Mouse (Mus musculus) neural tube, embryonic 14.5 days (tissue): ENCODE results near the gene Gm20388. TPM values are rescaled to one million over a fixed set of nuclear protein-coding genes. Genes with fewer than 3 reads are reported as not detected.

Source experiments
- ATAC-seq: fragments of 200-750 bp; cut with Nextera tagmentation; 2 replicates; pipeline ENCODE4 v1.8.0; 2017; ENCODE audit warnings: low read depth, mild to moderate bottlenecking, moderate TSS enrichment, moderate library complexity
- H3K27ac ChIP-seq: fragments of 300-500 bp; sonication (generic); 2 replicates; pipeline ENCODE4 v1.5.1; 2014; ENCODE audit warnings: low read depth, mild to moderate bottlenecking, control low read depth, low read length, moderate library complexity, mixed read lengths
- H3K27me3 ChIP-seq: fragments of 300-500 bp; sonication (generic); 2 replicates; pipeline ENCODE4 v1.6.1; 2014; ENCODE audit warnings: low read length; ENCODE audit not compliant: control insufficient read depth, insufficient read depth
- H3K36me3 ChIP-seq: fragments of 300-500 bp; sonication (generic); 2 replicates; pipeline ENCODE4 v1.6.1; 2014; ENCODE audit warnings: low read length, mixed read lengths; ENCODE audit not compliant: control insufficient read depth, insufficient read depth
- H3K4me1 ChIP-seq: fragments of 300-500 bp; sonication (generic); 2 replicates; pipeline ENCODE4 v1.6.1; 2014; ENCODE audit warnings: low read length; ENCODE audit not compliant: control insufficient read depth, insufficient read depth
- H3K4me2 ChIP-seq: fragments of 300-500 bp; sonication (generic); 2 replicates; pipeline ENCODE4 v1.6.1; 2014; ENCODE audit warnings: mild to moderate bottlenecking, low read depth, low read length, control low read depth
- H3K4me3 ChIP-seq: fragments of 300-500 bp; sonication (generic); 2 replicates; pipeline ENCODE4 v1.5.1; 2014; ENCODE audit warnings: low read depth, low read length, control low read depth, mixed read lengths
- H3K9ac ChIP-seq: fragments of 300-500 bp; sonication (generic); replicated peaks from 2 replicates; pipeline ENCODE4 v1.6.1; 2014; ENCODE audit warnings: low read depth, mild to moderate bottlenecking, control low read depth, low read length, mixed read lengths
- H3K9me3 ChIP-seq: fragments of 300-500 bp; sonication (generic); 2 replicates; pipeline ENCODE4 v1.6.1; 2016; ENCODE audit warnings: low read length; ENCODE audit not compliant: control insufficient read depth
- WGBS: fragments of 180-500 bp; shearing (Covaris S2); extraction: QIAGEN DNeasy Blood & Tissue Kit; methylation state at CpG from one replicate; pipeline ENCODE4 v1.1.7; 2014; 5-methylcytosine and 5-hydroxymethylcytosine counted together
- polyA plus RNA-seq: library from polyadenylated mRNA; unstranded; fragments of >200 nt; fragmentation: Nextera tagmentation; extraction: Ambion mirVana; gene quantifications from 2 replicates; pipeline ENCODE4 v1.2.1, GENCODE M21; 2014

Gene Gm20388
- polyA plus RNA-seq, 1 experiment from 2014 or later, result 10.3 TPM

DNA sequence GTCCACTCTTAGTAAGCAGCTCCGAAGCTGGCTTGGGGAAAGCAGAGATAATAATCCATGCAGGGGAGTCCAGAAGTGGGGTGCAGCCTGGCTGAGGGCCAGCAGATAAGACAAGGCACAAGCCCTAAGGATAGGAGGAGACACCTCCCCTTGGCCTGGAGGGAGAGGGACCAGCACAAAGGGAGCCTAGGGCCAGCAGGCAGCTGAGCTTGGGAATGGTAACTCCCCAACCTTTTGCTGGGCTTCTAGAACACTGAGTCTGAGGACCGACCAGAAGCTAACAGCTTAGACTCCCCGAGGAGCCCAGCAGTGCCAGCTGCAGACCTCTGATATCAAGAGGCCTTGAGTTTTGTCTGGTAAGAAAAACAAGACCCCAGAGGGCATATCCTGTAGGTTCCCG lies 433.5 kb downstream of the Gm20388 start:
- Histone ChIP-seq H3K27ac (peak overlapping the region; percentile 72), H3K36me3 (no peaks in the 10 kb centered on the region), H3K27me3 (no peaks in the 10 kb centered on the region), H3K9me3 (no peaks in the 10 kb centered on the region), H3K4me1 (peaks cover 63% of the 10 kb centered on the region), H3K9ac (peak overlapping the region; percentile 25; the same call in 1 of the 2 replicates), H3K4me3 (no peak overlapping the region), H3K4me2 (no peak overlapping the region)
- whole genome bisulfite sequencing, result 20% methylated on average over 4 of the region's 4 CpGs
- ATAC-seq, result no peak

DNA sequence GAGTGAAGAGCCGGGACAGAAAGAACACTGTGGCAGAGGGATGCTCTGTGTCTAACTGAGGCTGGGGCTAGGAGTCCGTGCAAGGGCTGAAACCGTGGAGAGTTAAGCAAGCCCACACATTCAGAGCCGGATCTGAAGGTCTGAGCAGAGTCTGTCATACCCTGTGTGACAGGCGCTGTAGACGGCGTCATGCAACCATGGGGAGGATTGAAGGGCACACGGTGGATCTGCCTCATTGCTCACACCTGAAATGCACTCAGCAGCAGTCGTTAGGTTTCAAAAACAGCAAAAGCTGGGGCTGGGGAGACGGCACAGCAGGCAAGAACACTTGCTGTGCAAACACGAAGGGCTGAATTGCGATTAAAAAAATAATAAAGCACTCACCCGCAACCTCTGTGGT lies 433.9 kb downstream of the Gm20388 start:
- no peaks in the 10 kb centered on the region for H3K9me3 ChIP-seq
- H3K4me2 ChIP-seq, result no peak overlapping the region
- no peaks in the 10 kb centered on the region for H3K27me3 ChIP-seq
- H3K9ac ChIP-seq, result peak overlapping the region; percentile 25; the same call in 1 of the 2 replicates
- WGBS, result 21% methylated on average over 13 of the region's 13 CpGs
- no peaks in the 10 kb centered on the region for H3K36me3 ChIP-seq
- ATAC-seq, result no peak
- H3K4me3 ChIP-seq, result no peak overlapping the region
- H3K4me1 ChIP-seq, result peaks cover 67% of the 10 kb centered on the region
- peak overlapping the region; percentile 72 for H3K27ac ChIP-seq

DNA sequence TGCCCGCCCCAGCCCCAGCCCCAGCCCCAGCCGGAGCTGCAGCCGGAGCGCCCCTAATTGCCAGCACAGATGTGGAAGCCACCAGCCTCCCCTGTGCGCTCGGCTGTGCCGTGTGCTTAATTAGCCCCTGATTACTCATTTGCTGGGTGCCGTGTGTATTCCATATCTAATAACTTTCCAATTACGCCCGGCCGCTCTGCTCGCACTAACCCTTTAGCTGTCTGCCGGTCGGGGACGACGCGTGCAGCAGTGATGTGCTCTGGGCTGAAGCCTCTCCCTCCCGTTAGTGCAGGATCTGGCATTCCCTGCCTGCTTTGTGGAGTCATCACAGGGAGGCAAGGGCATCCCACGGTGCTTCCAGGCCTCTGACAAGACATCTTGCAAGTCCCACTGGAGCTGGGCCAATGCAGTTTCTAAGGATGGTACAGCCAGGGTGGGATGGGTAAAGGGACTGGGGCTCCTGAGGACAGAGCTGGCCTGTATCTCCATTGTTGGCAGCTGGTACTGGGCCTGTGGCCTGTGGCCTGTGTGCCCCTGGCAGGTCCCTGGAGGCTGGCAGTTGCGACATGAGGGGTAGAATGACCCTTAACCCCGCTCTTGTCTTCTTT lies 437.2 kb downstream of the Gm20388 start:
- no peaks in the 10 kb centered on the region for H3K27me3 ChIP-seq
- 29% methylated on average over 21 of the region's 21 CpGs for WGBS
- ATAC-seq, result peak; percentile 67
- H3K9ac ChIP-seq, result peak overlapping the region; percentile 41; the same call in 1 of the 2 replicates
- peak overlapping the region; percentile 1; the same call in 1 of the 2 replicates for H3K4me2 ChIP-seq
- H3K36me3 ChIP-seq, result no peaks in the 10 kb centered on the region
- no peaks in the 10 kb centered on the region for H3K9me3 ChIP-seq
- peak overlapping the region; percentile 81 for H3K27ac ChIP-seq
- H3K4me3 ChIP-seq, result no peak overlapping the region
- peaks cover 76% of the 10 kb centered on the region for H3K4me1 ChIP-seq

DNA sequence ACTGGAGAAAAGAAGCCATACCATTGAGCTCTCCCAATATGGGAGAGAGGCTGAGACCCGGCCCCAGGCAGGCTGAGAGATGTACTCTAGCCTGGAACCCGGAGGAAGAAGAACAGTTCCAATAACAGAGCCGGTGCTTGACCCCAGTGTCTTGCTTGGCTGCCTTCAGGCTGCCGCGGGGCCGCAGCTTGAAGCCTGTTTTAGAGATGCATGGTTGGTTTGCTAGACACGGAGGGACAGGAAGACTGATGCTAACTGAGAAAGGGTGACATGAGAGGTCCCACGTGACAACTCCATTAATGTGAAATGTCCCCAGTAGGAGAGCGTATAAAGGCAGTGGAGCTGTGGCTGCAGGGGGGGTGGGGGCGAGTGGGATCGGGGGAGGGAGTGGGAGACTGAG lies 438.3 kb downstream of the Gm20388 start:
- H3K9ac ChIP-seq, result 0 out of 2 replicates have a peak overlapping the region, but pooled peaks have one; percentile 16
- H3K27ac ChIP-seq, result peak overlapping the region; percentile 81; the same call in 1 of the 2 replicates
- H3K36me3 ChIP-seq, result no peaks in the 10 kb centered on the region
- no peaks in the 10 kb centered on the region for H3K9me3 ChIP-seq
- no peak overlapping the region for H3K4me2 ChIP-seq
- ATAC-seq, result no peak
- H3K27me3 ChIP-seq, result no peaks in the 10 kb centered on the region
- 13% methylated on average over 11 of the region's 11 CpGs for WGBS
- peaks cover 78% of the 10 kb centered on the region for H3K4me1 ChIP-seq
- H3K4me3 ChIP-seq, result no peak overlapping the region

DNA sequence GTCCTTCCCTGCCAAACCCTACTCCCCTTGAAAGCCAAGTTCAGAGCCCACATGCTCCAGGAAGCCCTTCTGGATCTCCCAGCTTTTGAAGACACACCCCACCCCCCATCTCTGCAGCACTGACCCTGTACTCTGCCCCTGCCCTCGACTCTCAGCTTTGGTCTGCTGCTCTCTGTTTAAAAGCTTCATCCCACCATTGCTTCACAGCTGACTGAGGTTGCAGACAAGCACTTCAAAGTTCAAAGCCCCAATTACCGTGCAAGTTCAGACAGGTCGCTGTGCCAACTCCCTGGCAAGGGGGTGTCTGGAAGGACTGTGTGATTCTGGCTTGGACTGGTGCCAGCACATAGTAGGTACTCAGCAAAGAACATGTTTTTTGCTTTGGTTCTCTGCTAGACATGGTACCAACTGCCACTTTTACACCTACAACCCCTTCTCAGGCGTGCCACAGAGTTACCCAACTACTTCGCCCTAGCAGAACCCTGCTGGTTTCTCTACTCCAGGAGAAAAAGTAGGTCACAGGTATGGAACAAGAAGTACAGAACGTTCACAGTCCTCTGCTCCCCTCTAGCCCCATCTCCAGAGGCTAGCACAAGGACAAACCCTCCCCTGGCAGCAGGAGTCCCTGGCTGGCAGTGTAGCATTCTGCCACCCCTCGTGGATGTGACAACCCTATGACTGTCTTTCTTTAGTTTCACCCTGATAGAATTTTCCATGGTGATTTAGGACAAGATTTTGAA lies 440.9 kb downstream of the Gm20388 start:
- Histone ChIP-seq H3K9me3 (no peaks in the 10 kb centered on the region), H3K9ac (no peak overlapping the region), H3K27me3 (no peaks in the 10 kb centered on the region), H3K4me2 (no peak overlapping the region), H3K27ac (no peak overlapping the region), H3K4me3 (no peak overlapping the region), H3K36me3 (no peaks in the 10 kb centered on the region), H3K4me1 (peaks cover 60% of the 10 kb centered on the region)
- WGBS, result 62% methylated on average over 7 of the region's 7 CpGs
- ATAC-seq, result no peak

DNA sequence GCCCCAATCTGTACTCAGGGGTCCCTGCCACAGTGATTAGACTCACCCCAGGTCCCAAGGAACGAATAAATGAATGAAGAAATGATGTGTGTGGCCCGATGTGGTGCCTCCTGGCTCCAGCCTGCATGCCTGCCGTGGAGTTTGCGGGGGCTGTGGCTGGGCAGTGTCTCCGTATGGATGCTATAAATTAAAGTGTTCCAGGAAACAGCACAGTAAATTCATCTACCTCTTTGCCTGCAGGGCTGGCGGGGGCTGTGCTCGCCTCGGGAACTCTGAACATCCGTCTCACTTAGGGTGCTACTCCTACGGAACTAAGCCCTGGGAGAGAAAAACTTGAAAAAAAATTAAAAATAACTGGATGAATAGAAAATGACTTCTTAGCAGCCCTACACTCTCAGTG lies 441.5 kb downstream of the Gm20388 start:
- WGBS, result 14% methylated on average over 10 of the region's 10 CpGs
- Histone ChIP-seq H3K9me3 (no peaks in the 10 kb centered on the region), H3K4me2 (no peak overlapping the region), H3K9ac (no peak overlapping the region), H3K4me1 (peaks cover 54% of the 10 kb centered on the region), H3K4me3 (no peak overlapping the region), H3K36me3 (no peaks in the 10 kb centered on the region), H3K27me3 (no peaks in the 10 kb centered on the region), H3K27ac (no peak overlapping the region)
- no peak for ATAC-seq

DNA sequence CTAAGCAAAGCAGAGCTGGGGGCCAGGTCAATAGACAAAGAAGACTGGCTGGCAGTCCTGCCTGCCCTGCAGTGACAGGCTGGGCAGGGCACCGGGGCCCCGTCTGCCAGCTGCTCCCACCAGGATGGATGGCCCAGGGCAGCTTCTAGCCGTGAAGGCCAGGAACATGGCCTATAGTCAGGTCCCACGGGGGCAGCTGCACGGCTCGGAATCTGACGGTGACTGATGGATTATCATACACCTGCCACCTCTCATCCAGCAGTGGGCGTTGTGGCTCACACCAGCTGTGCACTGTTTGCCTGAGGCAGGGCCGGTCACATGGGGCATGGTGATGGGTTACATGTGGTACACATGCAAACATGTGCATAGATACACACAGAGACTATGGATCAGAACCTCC lies 445.4 kb downstream of the Gm20388 start:
- Histone ChIP-seq H3K9ac (no peak overlapping the region), H3K27ac (no peak overlapping the region), H3K27me3 (no peaks in the 10 kb centered on the region), H3K4me3 (no peak overlapping the region), H3K4me1 (peaks cover 27% of the 10 kb centered on the region), H3K36me3 (no peaks in the 10 kb centered on the region), H3K4me2 (no peak overlapping the region), H3K9me3 (no peaks in the 10 kb centered on the region)
- ATAC-seq, result no peak
- 35% methylated on average over 9 of the region's 9 CpGs for WGBS

DNA sequence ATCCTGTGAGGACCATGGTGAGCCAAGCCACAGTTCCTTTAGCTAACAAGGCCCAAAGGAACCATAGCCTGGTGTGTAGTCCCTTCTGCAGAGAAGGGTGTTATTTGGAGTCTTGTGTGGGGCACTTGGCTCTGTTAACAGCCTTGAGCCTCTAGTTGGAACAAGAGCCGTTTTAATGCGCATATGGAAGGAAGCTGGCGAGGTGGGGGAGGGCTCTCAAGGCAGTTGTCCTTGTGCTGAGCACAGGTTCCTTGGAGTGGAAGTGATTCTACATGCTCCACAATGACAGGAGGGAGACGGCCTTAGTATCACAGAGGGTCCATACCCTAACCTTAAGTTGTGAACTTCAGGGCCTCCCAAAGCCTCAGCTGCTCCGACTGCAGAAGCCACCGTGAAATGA lies 446.9 kb downstream of the Gm20388 start:
- Histone ChIP-seq H3K9me3 (no peaks in the 10 kb centered on the region), H3K27me3 (no peaks in the 10 kb centered on the region), H3K36me3 (no peaks in the 10 kb centered on the region), H3K4me2 (no peak overlapping the region), H3K4me3 (no peak overlapping the region), H3K4me1 (peaks cover 13% of the 10 kb centered on the region), H3K9ac (no peak overlapping the region), H3K27ac (no peak overlapping the region)
- WGBS, result 57% methylated on average over 6 of the region's 6 CpGs
- ATAC-seq, result no peak

DNA sequence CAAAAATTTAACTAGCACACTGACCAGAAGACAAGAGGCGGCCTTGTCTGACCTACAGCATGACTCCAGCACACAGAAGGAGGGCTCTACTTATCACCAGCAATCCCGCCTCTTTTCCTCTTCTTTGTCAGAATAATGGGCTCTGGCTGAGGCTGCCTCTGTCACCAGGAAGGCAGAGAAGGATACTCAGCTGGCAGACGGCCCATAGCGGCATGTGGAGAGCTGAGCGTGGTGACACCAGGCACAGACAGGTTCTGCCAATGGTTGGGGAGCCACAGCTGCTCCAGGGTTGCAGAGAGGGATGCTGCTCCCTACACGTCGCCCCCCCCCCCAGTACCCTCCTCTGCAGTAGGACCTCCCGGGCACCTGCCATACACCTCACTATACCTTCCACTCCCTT lies 450.7 kb downstream of the Gm20388 start:
- ATAC-seq, result no peak; the same call in 1 of the 2 replicates
- no peak overlapping the region for H3K9ac ChIP-seq
- no peaks in the 10 kb centered on the region for H3K9me3 ChIP-seq
- WGBS, result 60% methylated on average over 8 of the region's 8 CpGs
- H3K4me1 ChIP-seq, result peaks cover 6% of the 10 kb centered on the region; the same call in 1 of the 2 replicates
- H3K27ac ChIP-seq, result no peak overlapping the region
- no peaks in the 10 kb centered on the region for H3K36me3 ChIP-seq
- H3K4me3 ChIP-seq, result no peak overlapping the region
- no peaks in the 10 kb centered on the region for H3K27me3 ChIP-seq
- H3K4me2 ChIP-seq, result no peak overlapping the region
